Mouse (Mus musculus) erythroid progenitor cell, adult 5-6 weeks (primary cell): ENCODE measurements at regions not wholly inside any gene's neighbourhood (a gene's known extent, or its start where the extent isn't known, plus 50 kb on each side); places are given as distances from the start of the nearest gene placed in this dataset.

Source experiments
- ATAC-seq: replicated peaks from 2 replicates; pipeline ENCODE4 v1.8.0; 2016; ENCODE audit warnings: moderate number of reproducible peaks, mild to moderate bottlenecking, moderate TSS enrichment, inconsistent platforms; ENCODE audit not compliant: poor library complexity, low FRiP score, severe bottlenecking

DNA sequence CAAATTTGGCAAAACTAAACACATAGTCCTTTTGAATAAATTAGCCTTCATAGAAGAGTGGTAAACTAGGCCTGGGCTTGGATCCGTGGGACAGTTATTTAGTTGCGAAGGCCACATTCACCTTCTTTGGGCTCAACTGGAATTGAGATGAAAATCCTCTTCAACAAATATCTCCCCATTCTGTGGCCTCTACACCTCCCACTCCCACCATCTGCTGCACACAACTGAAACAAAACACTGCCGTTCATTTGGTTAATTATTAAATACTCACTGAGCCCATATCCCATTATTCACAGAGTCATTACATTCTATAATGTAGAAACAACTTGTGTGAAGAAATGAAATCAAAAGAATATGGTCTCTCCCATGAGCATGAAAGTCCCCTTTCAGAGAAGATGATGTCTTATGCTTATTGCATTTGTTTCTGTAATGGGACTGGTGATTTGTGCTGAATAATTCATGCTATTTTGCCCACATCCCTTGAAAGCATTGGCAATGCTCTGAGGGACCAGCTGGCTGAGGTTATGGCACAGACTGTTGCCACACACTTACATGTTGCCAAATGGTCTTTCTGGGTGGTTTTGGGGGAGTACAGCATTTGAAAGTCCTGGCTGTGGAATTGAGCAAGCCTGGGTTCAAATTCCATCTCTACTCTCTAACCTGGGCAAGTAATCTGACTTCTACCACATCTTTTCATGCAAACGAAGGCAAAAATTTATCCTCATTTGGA lies 129.7 kb upstream of the Slc30a5 start:
- no peak for ATAC-seq

DNA sequence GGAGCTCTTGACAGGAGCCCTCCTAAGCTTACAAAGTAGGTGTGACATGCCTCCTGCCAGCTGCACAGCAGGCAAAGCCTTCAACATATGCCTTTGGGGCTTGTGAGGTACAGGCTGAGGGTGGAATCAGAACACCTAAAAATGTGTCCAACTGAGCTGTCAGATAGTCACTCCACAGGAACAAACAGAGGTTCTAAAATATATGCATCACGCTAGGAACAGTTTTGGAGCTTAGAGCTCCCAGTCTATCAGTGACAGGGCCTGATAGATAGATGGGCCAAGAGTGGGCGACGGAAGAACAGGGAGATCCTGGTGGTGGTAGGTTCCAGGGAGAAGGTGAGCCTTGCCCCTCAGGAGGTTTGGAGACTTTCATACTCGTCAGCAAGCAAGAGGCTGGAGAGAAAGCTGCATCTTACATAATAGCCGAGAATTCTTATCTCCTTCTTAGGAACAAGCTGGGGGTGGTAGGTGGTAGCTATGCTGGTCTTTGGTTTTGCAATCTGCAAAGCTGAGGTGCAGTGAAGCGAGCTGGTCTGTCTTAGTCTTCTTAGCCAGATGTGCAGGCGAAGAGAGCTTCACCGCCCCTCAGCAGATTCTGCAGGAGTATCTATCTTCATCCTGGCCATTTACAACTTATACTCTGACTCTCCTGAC lies 121.5 kb upstream of the Slc30a5 start:
- no peak for ATAC-seq

DNA sequence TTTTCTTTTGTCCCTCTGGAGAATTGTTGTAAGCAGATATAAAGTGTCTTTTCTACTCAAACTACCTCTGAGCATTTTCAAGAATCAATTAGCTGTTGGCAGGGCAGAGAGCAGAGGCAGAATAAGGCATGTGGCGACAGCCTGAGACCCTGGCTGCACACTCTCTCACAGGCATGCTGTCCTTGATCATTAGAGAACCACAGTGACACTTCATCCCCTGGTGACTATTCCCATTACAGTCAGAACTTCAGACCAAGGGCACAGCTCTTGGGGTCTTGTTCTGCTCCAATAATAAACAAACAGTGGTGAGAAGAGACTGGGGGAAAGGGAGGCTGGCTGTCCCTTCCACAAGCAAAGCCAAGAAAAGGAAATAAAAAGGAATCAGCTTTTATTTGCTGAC lies 120.9 kb upstream of the Slc30a5 start:
- no peak for ATAC-seq

DNA sequence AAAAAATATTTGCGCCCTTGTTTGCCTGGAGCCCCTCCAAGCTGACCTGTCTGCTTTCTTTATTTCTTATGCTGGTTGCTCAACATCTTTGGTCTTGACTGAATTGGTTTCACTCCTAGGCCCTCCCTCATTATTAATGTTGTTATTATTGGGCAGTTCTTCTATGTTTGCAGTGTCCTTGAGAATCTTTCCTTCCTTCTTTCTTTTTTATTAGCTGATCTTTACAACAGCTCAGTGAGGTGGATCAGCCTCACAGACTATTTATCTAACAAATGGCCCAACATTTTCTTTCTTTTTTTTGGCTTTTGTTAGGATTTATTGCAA lies 117.9 kb upstream of the Slc30a5 start:
- no peak for ATAC-seq

DNA sequence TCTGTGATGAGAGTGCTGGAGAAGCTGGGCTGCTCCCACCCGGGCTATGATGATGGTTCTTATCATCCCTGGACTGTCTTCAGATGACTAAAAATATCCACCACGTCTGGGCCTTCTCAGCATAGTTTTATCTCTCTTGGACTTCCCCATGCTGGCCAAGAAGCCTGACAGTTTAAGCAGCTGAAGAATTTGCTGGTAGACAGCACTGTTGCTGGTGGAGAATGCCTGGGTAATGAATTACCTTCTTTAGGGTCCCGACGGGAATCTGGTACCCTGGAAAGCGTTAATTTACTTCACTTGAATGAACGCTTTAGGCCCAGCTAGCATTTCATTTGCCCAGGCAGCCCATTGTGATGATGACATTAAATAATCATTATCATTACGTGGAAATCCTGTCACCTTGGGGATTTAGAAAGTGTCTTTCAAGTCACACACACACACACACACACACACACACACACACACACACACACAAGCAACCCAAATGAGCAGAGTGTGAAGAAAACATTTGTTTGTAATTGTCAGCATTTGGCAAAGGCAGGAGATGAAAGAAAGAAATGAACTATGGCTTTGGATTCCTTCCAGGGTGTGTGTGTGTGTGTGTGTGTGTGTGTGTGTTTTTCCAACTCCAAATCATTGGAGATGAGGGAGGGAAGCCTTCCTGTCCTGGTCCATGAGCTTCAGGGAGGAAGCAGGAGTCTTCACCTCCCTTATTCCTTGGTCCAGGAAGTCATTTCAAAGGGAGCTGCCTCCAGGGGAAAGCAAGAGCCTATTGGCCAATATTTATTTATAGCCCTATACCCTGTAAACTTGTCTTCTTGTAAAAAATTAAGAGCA lies 117.3 kb upstream of the Slc30a5 start:
- ATAC-seq: no peak

DNA sequence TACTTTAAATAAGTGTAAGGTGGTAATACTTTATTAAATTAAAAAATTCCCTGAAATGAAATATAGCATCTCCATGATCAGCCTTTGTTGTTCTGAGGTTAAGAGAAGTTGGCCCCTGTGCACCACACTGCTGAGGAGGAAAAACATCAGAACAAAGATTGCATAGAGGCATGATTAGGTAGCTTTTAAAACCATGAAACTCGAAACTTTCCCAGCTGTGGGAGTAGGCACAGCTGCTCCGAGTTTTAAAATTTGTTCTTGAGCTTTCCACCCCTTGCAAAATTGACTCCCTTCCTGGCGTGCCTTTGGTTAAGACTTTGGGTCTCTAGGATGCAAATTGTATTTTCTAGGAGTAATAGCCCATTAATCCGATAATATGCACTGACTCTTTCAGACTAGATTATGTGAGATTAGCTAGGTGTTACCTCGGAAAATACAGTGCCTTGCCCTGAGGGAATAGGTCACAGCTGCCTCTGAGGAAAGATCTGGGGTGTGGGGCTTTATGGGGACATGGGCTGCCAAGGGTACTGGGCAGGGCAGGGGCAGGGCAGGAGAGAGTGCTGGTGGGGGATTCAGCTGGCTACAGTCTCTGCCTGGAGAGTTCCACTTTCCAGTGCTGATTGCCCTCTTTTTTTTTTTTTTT lies 110.1 kb upstream of the Slc30a5 start:
- ATAC-seq: no peak

DNA sequence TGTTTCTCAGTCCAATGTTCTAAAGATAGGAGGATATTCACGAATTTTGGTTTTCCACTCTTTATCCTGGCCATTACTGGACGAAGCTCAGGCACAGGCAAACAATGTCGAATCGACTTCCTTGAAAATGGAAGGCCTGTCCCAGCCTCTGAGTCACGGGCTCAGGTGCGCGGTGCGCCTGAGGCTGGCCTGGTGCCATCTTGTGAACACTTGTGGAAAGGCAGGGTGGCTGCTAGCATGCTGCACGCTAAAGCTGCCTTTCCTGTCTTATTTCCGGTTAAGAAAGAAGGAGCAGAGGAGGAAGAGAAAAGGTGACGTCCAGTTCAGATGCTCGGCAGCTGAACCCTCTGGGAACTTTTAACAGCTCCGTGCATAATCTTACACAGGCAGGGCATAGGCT lies 107.6 kb upstream of the Slc30a5 start:
- ATAC-seq: no peak

DNA sequence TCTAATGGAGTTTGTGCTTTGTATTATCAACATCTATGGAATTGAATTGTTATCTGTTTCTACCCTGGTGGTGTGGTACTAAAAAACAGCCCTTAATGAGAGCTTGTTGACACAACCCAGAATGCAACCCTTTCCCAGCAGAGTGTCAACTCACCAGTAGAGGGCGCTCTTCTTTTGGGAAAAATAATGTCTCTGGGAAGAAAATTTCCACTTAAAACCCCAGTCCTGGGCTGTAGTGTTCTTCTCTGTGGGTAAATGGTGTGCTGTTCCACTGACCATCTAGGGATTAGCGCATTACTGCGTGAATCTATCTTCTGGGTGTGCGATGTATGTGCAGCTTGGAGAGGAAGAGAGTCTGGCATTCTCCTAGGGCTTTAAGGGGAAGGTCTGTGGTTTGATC lies 106.5 kb upstream of the Slc30a5 start:
- no peak for ATAC-seq

DNA sequence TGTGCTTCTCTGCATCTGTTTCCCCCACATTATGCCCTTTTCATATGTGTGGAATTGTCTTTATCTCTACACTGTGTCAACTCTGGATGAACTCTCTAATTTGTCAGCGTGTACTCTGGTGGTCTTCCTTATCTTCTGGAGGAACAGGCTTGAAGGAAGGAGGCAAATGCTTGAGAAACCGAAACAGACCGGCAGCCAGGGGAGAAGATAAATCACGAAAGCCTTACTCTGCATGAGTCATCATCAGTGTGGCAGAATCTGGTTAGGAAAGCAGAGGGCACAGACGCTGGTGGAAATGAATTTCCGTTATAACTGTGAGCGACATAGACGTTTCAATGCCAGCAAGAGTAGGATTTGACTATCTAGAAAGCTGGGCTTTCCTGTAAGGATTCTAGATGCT lies 100.0 kb upstream of the Slc30a5 start:
- ATAC-seq: no peak

DNA sequence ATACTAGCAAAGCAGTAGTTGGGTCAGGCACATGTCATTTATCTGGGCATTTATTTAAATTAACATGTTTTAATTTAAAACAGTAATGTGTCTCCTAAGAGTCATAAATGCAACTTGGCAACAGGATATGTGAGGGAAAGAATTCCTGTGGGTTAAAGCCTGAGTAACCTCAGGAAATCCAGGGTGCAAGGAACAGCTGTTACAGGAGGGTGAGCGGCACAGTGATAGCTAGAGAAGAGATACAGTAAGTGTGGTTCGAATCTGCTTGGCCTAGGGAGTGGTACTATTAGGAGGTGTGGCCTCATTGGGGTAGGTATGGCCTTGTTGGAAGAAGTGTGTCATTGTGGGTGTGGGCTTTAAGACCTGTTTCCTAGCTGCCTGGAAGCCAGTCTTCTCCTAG lies 66.3 kb upstream of the Slc30a5 start:
- ATAC-seq: no peak

DNA sequence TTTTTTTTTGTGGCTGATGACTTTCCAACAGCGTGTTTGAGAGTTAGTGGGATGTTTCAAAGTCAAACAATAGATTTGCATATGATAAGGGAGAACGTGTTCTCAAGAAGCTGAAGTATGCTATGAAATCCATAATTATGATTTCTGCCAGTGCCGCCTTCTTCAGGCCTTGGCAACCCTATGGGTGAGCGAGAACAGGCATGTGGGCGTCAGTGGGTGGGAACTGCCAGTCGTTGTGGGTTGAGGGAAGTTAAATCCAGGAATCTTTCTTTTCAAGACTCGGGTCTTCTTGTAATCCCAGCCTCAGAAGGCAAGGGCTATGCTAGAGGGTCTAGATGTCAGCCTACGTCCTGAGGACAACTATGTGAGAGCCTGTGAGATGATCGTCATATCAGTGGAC lies 60.6 kb upstream of the Slc30a5 start:
- no peak for ATAC-seq

DNA sequence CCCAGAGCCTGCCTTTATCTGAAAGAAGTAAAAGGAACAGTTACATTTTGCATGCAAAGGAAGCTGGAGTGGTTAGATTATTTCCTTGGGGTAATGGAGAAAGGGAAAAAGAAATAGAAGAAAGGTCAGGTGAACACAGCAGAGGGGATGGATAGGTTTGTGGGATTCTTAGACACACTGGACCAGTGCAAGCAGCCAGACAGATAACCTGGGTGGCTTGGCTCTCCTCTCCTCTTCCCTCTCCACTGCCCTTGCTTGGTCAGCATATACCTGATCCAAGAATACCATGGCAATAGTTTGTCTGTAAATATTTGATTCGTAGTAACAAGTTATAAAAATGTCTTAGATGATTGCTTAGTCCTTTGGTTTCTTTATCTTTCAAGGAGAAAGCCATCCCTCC lies 59.9 kb upstream of the Slc30a5 start:
- no peak for ATAC-seq

DNA sequence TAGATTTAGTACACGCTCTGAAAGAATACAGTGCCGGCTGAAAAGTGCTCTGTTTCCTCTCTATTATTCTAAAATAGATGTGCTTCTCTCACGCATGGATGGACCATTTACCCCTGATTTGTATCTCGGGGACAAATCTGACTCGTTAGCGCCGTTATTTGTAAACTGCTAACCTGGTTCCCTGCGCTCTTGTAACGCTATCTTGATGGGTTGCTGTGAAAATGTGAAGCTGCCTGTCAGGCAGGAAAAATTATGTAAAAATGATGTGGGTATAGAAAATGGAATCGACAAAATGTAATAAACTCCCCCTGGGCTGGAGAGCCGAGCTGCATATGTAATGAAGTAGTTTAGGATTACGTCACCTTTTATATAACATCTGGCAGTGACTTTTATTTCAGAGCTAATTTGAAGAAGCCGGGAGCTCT lies 59.4 kb upstream of the Slc30a5 start:
- ATAC-seq: no peak

DNA sequence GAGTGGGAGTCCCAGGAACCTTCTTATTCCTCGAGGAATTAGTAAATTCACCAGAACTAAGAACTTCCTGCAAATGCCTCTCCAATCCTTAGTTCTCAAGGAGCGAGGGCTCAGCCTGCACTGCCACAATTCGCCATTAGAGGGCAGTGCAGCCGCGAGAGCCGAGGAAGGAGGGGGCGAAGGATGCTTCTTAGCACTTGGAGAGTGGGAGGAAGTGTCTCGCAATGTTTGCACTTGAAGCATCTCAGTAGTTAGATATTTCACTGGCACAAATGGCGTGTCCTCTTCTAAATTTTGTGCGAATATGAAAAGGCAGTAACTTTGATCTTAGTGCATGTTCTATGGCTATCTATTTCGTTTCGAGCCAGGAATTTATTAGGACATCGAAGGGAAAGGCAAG lies 59.0 kb upstream of the Slc30a5 start:
- no peak; the same call in 1 of the 2 replicates for ATAC-seq

DNA sequence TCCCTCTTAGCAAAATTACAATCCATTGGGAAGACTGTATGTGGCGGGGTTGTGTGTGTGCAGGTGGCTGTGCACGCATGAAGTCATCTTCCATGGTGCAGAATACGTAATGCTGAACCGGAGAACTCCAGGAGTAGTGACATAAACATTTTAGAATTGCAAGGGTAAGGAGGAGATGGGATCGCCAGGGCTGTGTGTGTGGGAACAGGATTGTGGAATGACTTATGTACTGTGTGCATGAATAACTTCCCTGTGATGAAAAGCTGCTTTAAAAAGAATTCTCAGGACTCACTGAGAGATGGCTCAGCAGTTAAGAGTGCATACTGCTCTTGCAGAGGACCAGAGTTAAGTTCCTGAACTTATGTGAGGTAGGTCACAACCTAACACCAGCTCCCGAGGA lies 57.2 kb upstream of the Slc30a5 start:
- no peak for ATAC-seq

DNA sequence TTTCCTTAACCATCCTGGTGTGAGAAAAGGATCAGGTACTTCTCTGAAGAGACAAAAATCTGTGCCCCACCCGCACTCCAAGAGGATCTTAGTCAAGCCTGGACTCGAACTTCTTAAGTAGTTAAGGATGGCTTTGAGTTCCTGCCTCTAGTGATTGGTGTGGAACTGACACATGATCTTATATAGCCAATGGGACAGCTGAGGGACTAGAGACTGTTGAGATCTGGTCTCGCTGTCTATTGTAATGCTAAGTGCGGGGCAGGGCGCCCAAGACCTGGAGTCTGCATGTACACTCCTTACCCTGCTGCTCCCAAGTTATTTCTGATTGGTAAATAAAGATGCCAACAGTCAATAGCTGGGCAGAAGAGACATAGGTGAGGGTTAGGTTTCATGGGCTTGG lies 55.3 kb upstream of the Slc30a5 start:
- no peak for ATAC-seq

DNA sequence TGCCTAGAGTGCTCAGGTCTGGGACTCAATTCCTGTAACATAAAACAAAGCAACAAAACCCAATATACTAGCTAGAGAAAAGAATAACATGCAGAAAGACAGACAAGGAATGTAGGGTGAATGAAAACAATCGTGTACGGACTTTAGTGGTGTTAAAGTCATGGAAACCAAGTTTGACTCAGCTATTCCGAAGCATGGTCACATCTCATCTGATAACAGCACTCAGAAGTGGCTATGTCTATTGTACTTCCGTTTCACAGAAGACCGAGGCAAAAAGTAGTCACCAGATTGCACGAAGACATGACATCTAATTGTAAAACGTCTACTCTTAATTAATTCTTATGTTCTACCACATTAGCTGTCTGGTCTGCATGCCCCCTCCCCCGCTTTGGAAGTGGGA lies 50.5 kb upstream of the Slc30a5 start:
- no peak for ATAC-seq
